Mouse (Mus musculus): ENCODE measurements around the gene BC029722. TPM values are rescaled to one million over a fixed set of nuclear protein-coding genes. Genes with fewer than 3 reads are reported as not detected.

The BC029722 gene
- polyA plus RNA-seq, 1 experiment = 35.2 TPM

GRCm38 (mm10) chr2:155787949-155788931 lies 31.0 kb downstream of the BC029722 start:
- Histone ChIP-seq H3K4me1 (ENCODE audit: control insufficient read depth, insufficient read depth, low read length) (no peaks in the 10 kb centered on the region), H3K4me3 (ENCODE audit: insufficient read depth, low read length) (no peak overlapping the region), H3K27ac (ENCODE audit: insufficient read depth, low read length) (no peak overlapping the region)
- TF ChIP-seq CTCF (IDR thresholded peaks at IDR 0.05; ENCODE audit: borderline replicate concordance, insufficient read depth, low read length) = no peak
- no peak for TF ChIP-seq POLR2A (IDR thresholded peaks at IDR 0.05; ENCODE audit: low read depth, low read length)

GRCm38 (mm10) chr2:155786905-155787304 lies 32.3 kb downstream of the BC029722 start:
- Histone ChIP-seq H3K4me3 (ENCODE audit: insufficient read depth, low read length) (no peak overlapping the region), H3K4me1 (ENCODE audit: control insufficient read depth, insufficient read depth, low read length) (no peaks in the 10 kb centered on the region), H3K27ac (ENCODE audit: insufficient read depth, low read length) (no peak overlapping the region)
- no peak for TF ChIP-seq CTCF (IDR thresholded peaks at IDR 0.05; ENCODE audit: borderline replicate concordance, insufficient read depth, low read length)

DNA sequence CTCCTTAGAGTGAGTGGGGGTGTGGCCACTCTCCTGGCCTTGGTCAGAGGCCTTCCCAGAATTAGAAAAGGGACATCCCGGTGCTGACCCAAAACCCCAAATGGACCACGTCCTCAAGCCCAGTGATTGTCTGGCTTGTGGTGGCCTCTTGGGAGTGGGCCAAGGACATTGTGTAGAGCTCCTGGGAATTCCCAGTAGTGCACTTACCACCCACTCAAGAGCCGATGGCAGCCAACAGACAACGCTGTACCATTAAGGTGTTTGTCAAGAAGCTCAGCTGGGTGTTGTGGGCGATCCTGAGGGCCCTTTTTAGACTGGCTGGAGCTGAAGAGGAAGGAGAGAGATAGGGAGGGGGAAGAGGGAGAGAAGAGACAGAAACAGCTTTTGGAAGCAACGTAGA lies 34.7 kb downstream of the BC029722 start:
- H3K4me3 ChIP-seq (ENCODE audit: insufficient read depth, low read length) = no peak overlapping the region
- TF ChIP-seq CTCF (IDR thresholded peaks at IDR 0.05; ENCODE audit: borderline replicate concordance, insufficient read depth, low read length) (no peak), POLR2A (IDR thresholded peaks at IDR 0.05; ENCODE audit: low read depth, low read length) (no peak)
- H3K4me1 ChIP-seq (ENCODE audit: control insufficient read depth, insufficient read depth, low read length) = no peaks in the 10 kb centered on the region
- H3K27ac ChIP-seq (ENCODE audit: insufficient read depth, low read length) = no peak overlapping the region

DNA sequence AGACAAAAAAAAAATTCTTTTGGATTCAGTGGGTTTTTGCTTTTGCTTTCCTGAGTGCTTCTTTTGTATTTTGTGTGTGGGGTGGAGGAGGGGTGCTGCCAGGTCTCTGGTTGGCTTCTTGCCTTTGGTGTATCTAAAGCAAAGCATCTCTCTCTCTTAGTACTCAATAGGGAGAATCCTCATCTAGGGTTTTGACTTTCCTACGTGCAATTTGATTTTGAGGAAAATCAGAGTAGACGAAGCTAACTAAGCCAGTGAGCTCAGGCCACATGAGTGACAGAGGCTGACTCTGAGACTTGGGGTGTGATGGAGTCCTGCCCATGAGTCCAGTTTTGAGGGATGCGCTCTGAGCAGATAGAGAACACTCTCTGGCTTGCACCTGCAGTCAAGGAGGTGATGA lies 39.7 kb downstream of the BC029722 start:
- TF ChIP-seq POLR2A (IDR thresholded peaks at IDR 0.05; ENCODE audit: low read depth, low read length) = no peak
- no peak for TF ChIP-seq CTCF (IDR thresholded peaks at IDR 0.05; ENCODE audit: borderline replicate concordance, insufficient read depth, low read length)
- Histone ChIP-seq H3K27ac (ENCODE audit: insufficient read depth, low read length) (no peak overlapping the region), H3K4me1 (ENCODE audit: control insufficient read depth, insufficient read depth, low read length) (no peaks in the 10 kb centered on the region), H3K4me3 (ENCODE audit: insufficient read depth, low read length) (no peak overlapping the region)

DNA sequence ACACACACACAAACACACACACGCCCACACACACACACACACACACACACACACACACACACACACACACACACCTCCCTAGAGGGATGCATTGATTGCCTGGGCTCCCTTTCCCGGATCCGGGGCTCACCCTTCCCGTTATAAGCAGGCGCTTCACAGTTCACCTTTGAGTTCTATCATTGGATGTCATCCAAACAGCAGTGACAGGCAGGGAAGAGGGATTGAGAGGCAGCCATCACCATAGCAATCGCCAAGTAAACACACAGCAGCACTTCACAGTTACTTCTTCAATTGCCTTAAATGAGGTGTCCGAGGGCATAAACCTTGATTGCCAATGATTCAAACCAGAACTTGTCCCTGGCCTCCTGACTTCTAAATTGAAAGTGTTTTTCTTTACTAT lies 40.2 kb downstream of the BC029722 start:
- H3K27ac ChIP-seq (ENCODE audit: insufficient read depth, low read length) = no peak overlapping the region
- no peak overlapping the region for H3K4me3 ChIP-seq (ENCODE audit: insufficient read depth, low read length)
- TF ChIP-seq CTCF (IDR thresholded peaks at IDR 0.05; ENCODE audit: borderline replicate concordance, insufficient read depth, low read length) (no peak), POLR2A (IDR thresholded peaks at IDR 0.05; ENCODE audit: low read depth, low read length) (no peak)
- H3K4me1 ChIP-seq (ENCODE audit: control insufficient read depth, insufficient read depth, low read length) = no peaks in the 10 kb centered on the region

DNA sequence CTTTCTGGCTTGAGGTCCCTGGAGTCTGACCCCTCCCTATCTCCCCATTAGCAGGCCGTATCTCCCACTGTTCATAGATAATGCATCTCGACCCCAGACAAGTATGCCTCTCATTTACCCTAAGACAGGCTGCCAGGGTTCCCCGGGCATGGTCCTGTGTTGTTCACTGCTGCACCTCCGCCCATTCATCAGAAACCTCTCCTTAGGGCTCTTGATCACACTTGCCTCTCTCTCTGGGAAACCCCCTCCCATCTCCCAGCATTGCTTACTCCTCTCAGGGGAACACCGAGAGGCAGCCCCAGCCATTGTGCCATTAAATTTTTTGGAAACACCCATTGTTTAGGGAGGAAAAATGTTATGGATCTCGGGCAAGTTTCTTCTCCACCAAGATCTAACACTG lies 41.2 kb downstream of the BC029722 start:
- Histone ChIP-seq H3K4me1 (ENCODE audit: control insufficient read depth, insufficient read depth, low read length) (no peaks in the 10 kb centered on the region), H3K27ac (ENCODE audit: insufficient read depth, low read length) (no peak overlapping the region), H3K4me3 (ENCODE audit: insufficient read depth, low read length) (no peak overlapping the region)
- TF ChIP-seq CTCF (IDR thresholded peaks at IDR 0.05; ENCODE audit: borderline replicate concordance, insufficient read depth, low read length) (no peak), POLR2A (IDR thresholded peaks at IDR 0.05; ENCODE audit: low read depth, low read length) (no peak)

- no peaks in the 10 kb centered on the region for H3K4me1 ChIP-seq (ENCODE audit: control insufficient read depth, insufficient read depth, low read length)
- TF ChIP-seq CTCF (IDR thresholded peaks at IDR 0.05; ENCODE audit: borderline replicate concordance, insufficient read depth, low read length) (no peak), POLR2A (IDR thresholded peaks at IDR 0.05; ENCODE audit: low read depth, low read length) (no peak)
Observed at GRCm38 (mm10) chr2:155777688-155777985, 41.6 kb downstream of the BC029722 start.

GRCm38 (mm10) chr2:155776824-155777687 lies 42.2 kb downstream of the BC029722 start:
- Histone ChIP-seq H3K4me1 (ENCODE audit: control insufficient read depth, insufficient read depth, low read length) (no peaks in the 10 kb centered on the region), H3K27ac (ENCODE audit: insufficient read depth, low read length) (no peak overlapping the region), H3K4me3 (ENCODE audit: insufficient read depth, low read length) (no peak overlapping the region)
- TF ChIP-seq POLR2A (IDR thresholded peaks at IDR 0.05; ENCODE audit: low read depth, low read length) (no peak), CTCF (IDR thresholded peaks at IDR 0.05; ENCODE audit: borderline replicate concordance, insufficient read depth, low read length) (no peak)

More at GRCm38 (mm10) chr2:155777688-155777985, 41.6 kb downstream of the BC029722 start:
- Histone ChIP-seq H3K4me3 (ENCODE audit: insufficient read depth, low read length) (no peak overlapping the region), H3K27ac (ENCODE audit: insufficient read depth, low read length) (no peak overlapping the region)

- Histone ChIP-seq H3K4me1 (ENCODE audit: control insufficient read depth, insufficient read depth, low read length) (no peaks in the 10 kb centered on the region), H3K27ac (ENCODE audit: insufficient read depth, low read length) (no peak overlapping the region), H3K4me3 (ENCODE audit: insufficient read depth, low read length) (peak overlapping the region; percentile 29)
- TF ChIP-seq POLR2A (IDR thresholded peaks at IDR 0.05; ENCODE audit: low read depth, low read length) (no peak), CTCF (IDR thresholded peaks at IDR 0.05; ENCODE audit: borderline replicate concordance, insufficient read depth, low read length) (no peak)
Observed at GRCm38 (mm10) chr2:155775685-155776263, 43.5 kb downstream of the BC029722 start.
